Mouse (Mus musculus) G1E (cell line): ENCODE measurements around the gene Ttc4. TPM values are rescaled to one million over a fixed set of nuclear protein-coding genes. Genes with fewer than 3 reads are reported as not detected.
A peak's percentile ranks its signal among the peaks of the same experiment; 100 is the strongest.

Experiments used
- ATAC-seq: 2 replicates; pipeline ENCODE4 v1.8.0; 2016; ENCODE audit warnings: mild to moderate bottlenecking; ENCODE audit not compliant: insufficient number of reproducible peaks, poor library complexity, low FRiP score, severe bottlenecking; ENCODE audit errors: extremely low read depth
- DNase-seq: peaks from one replicate; pipeline ENCODE4 v3.0.0; 2012; ENCODE audit warnings: low spot score
- H3K27me3 ChIP-seq: 2 replicates; pipeline ENCODE4 v1.6.1; 2012; ENCODE audit warnings: mild to moderate bottlenecking, low read length, inconsistent platforms; ENCODE audit not compliant: insufficient read depth
- H3K36me3 ChIP-seq: replicated peaks from 2 replicates; pipeline ENCODE3; 2012; ENCODE audit warnings: mild to moderate bottlenecking, inconsistent platforms
- H3K4me1 ChIP-seq: 2 replicates; pipeline ENCODE4 v1.6.1; 2012; ENCODE audit warnings: low read depth, low read length, inconsistent platforms, mixed read lengths; ENCODE audit not compliant: insufficient read depth
- H3K4me3 ChIP-seq: 2 replicates; pipeline ENCODE4 v1.5.1; 2012; ENCODE audit warnings: low read depth, mild to moderate bottlenecking, inconsistent platforms, low read length, moderate library complexity, mixed read lengths
- H3K9me3 ChIP-seq: replicated peaks from 2 replicates; pipeline ENCODE4 v1.6.1; 2012; ENCODE audit warnings: inconsistent platforms
- CTCF ChIP-seq: IDR thresholded peaks from 2 replicates; pipeline ENCODE4 v1.5.1; 2012; ENCODE audit warnings: low read depth, low read length, inconsistent platforms, mixed read lengths
- GATA1 ChIP-seq: IDR thresholded peaks from 2 replicates; pipeline ENCODE4 v1.6.1; 2012; ENCODE audit warnings: borderline replicate concordance, low read length, inconsistent platforms, mixed read lengths
- GATA2 ChIP-seq: IDR thresholded peaks from 2 replicates; pipeline ENCODE4 v1.6.1; 2012; ENCODE audit warnings: low read depth, low read length, inconsistent platforms, borderline replicate concordance
- POLR2AphosphoS5 ChIP-seq: IDR thresholded peaks from 2 replicates; pipeline ENCODE4 v1.6.1; 2012; ENCODE audit warnings: low read depth, low read length, inconsistent platforms; ENCODE audit not compliant: insufficient replicate concordance
- TAL1 ChIP-seq: conservative IDR thresholded peaks from 2 replicates; pipeline ENCODE4 v1.6.1; 2012; ENCODE audit warnings: low read depth, low read length, inconsistent platforms, mixed read lengths
- polyA plus RNA-seq: library from polyadenylated mRNA; stranded (reverse); fragments of >175 nt; gene quantifications from 2 replicates; pipeline ENCODE4 v1.2.3, GENCODE M21; 2012
- total RNA-seq, 2 experiments: library from RNA; stranded (forward) in 1 of 2; stranded (reverse) in 1 of 2; fragments of 200-1000 nt in 1 of 2; fragments of >200 nt in 1 of 2; fragmentation: Nextera tagmentation in 1 of 2; gene quantifications; 2 replicates each; pipeline ENCODE4 v1.2.3; 2014 to 2017

Gene Ttc4
- total and polyA plus RNA-seq, 3 experiments = 16.6 to 73.6 (median 58.7) TPM

- no peak for ATAC-seq
- TF ChIP-seq GATA2 = no peak
- no peak for TF ChIP-seq GATA1
- no peak for TF ChIP-seq POLR2AphosphoS5
- no peak for TF ChIP-seq CTCF
- no peak for TF ChIP-seq TAL1
- no peaks in the 10 kb centered on the region for H3K9me3 ChIP-seq
- peaks cover 32% of the 10 kb centered on the region for H3K4me1 ChIP-seq
- DNase-seq = no peak
- no peak overlapping the region for H3K4me3 ChIP-seq
- no peaks in the 10 kb centered on the region for H3K36me3 ChIP-seq
- peaks cover 31% of the 10 kb centered on the region for H3K27me3 ChIP-seq
Observed at GRCm38 (mm10) chr4:106618898-106619297, 59.8 kb downstream of the Ttc4 start.

- DNase-seq = peak; percentile 40
Observed at GRCm38 (mm10) chr4:106617056-106617455, 61.7 kb downstream of the Ttc4 start, which contains the start of gene Lexm. TSS of gene Lexm (minus strand) at chr4:106617241.

GRCm38 (mm10) chr4:106615637-106616036 is 63.1 kb downstream of the Ttc4 start:
- Histone ChIP-seq H3K9me3 (no peaks in the 10 kb centered on the region), H3K27me3 (peaks cover 30% of the 10 kb centered on the region), H3K4me3 (no peak overlapping the region), H3K36me3 (no peaks in the 10 kb centered on the region), H3K4me1 (peaks cover 47% of the 10 kb centered on the region)
- DNase-seq (no peak), ATAC-seq (no peak)
- no peak for TF ChIP-seq GATA1
- no peak for TF ChIP-seq TAL1
- TF ChIP-seq POLR2AphosphoS5 = no peak
- no peak for TF ChIP-seq GATA2
- no peak for TF ChIP-seq CTCF

More at GRCm38 (mm10) chr4:106617056-106617455, 61.7 kb downstream of the Ttc4 start, which contains the start of gene Lexm:
- Histone ChIP-seq H3K9me3 (no peaks in the 10 kb centered on the region), H3K4me3 (peak within 1 kb of the TSS; percentile 38; the same call in 1 of the 2 replicates), H3K4me1 (peaks cover 47% of the 10 kb centered on the region), H3K27me3 (peaks cover 28% of the 10 kb centered on the region), H3K36me3 (no peaks in the 10 kb centered on the region)
- ATAC-seq = no peak
- TF ChIP-seq GATA2 = no peak
- TF ChIP-seq GATA1 = no peak
- no peak for TF ChIP-seq TAL1
- TF ChIP-seq POLR2AphosphoS5 = no peak
- no peak for TF ChIP-seq CTCF

- DNase-seq = no peak
- Histone ChIP-seq H3K36me3 (no peaks in the 10 kb centered on the region), H3K4me1 (peaks cover 51% of the 10 kb centered on the region), H3K4me3 (no peak overlapping the region), H3K9me3 (no peaks in the 10 kb centered on the region), H3K27me3 (peaks cover 30% of the 10 kb centered on the region)
- ATAC-seq = no peak
- TF ChIP-seq GATA1 = no peak
- no peak for TF ChIP-seq CTCF
- no peak for TF ChIP-seq TAL1
- TF ChIP-seq GATA2 = no peak
- no peak for TF ChIP-seq POLR2AphosphoS5
Observed at GRCm38 (mm10) chr4:106614881-106615280, 63.9 kb downstream of the Ttc4 start.

GRCm38 (mm10) chr4:106614180-106614797 is 64.5 kb downstream of the Ttc4 start:
- DNase-seq (peak; percentile 59), ATAC-seq (0 out of 2 replicates have a peak, but pooled peaks have one; percentile 52)
- Histone ChIP-seq H3K4me1 (peaks cover 55% of the 10 kb centered on the region), H3K36me3 (no peaks in the 10 kb centered on the region), H3K9me3 (no peaks in the 10 kb centered on the region), H3K4me3 (peak overlapping the region; percentile 8; the same call in 1 of the 2 replicates), H3K27me3 (peaks cover 30% of the 10 kb centered on the region)
- TF ChIP-seq CTCF (peak; percentile 91), POLR2AphosphoS5 (no peak)

- peak; percentile 16 for DNase-seq
Observed at GRCm38 (mm10) chr4:106613560-106613959, 65.2 kb downstream of the Ttc4 start.

GRCm38 (mm10) chr4:106613105-106613504 is 65.6 kb downstream of the Ttc4 start:
- ATAC-seq (no peak), DNase-seq (no peak)
- no peak for TF ChIP-seq GATA1
- no peak for TF ChIP-seq TAL1
- no peak for TF ChIP-seq POLR2AphosphoS5
- no peak for TF ChIP-seq CTCF
- TF ChIP-seq GATA2 = no peak
- H3K4me3 ChIP-seq = no peak overlapping the region
- H3K27me3 ChIP-seq = peaks cover 27% of the 10 kb centered on the region
- H3K36me3 ChIP-seq = no peaks in the 10 kb centered on the region
- peaks cover 55% of the 10 kb centered on the region for H3K4me1 ChIP-seq
- no peaks in the 10 kb centered on the region for H3K9me3 ChIP-seq

More at GRCm38 (mm10) chr4:106613560-106613959, 65.2 kb downstream of the Ttc4 start:
- TF ChIP-seq GATA2 = no peak
- TF ChIP-seq TAL1 = peak; percentile 55
- H3K4me1 ChIP-seq = peaks cover 55% of the 10 kb centered on the region
- H3K27me3 ChIP-seq = peaks cover 27% of the 10 kb centered on the region
- peak; percentile 59 for ATAC-seq
- no peaks in the 10 kb centered on the region for H3K9me3 ChIP-seq
- H3K36me3 ChIP-seq = no peaks in the 10 kb centered on the region
- peak overlapping the region; percentile 8; the same call in 1 of the 2 replicates for H3K4me3 ChIP-seq

Other genes starting within 250 kb of the Ttc4 start
- not detected in 2 replicates for gene Pcsk9, start 214.6 kb downstream of the Ttc4 start, total RNA-seq (2014; fragmentation: Nextera tagmentation)
- gene Pcsk9, start 214.6 kb downstream of the Ttc4 start, total RNA-seq (2017) = not detected in 2 replicates
- gene Pcsk9, start 214.6 kb downstream of the Ttc4 start, polyA plus RNA-seq = not detected in 2 replicates
- gene Bsnd, start 186.7 kb downstream of the Ttc4 start, total RNA-seq (2014; fragmentation: Nextera tagmentation) = not detected in 2 replicates
- 0.06 and 0.16 TPM in 2 replicates for gene Bsnd, start 186.7 kb downstream of the Ttc4 start, total RNA-seq (2017)
- gene Bsnd, start 186.7 kb downstream of the Ttc4 start, polyA plus RNA-seq = not detected in 2 replicates
- 15.4 and 15.9 TPM in 2 replicates for gene Dhcr24, start 117.9 kb downstream of the Ttc4 start, total RNA-seq (2014; fragmentation: Nextera tagmentation)
- 29.6 and 33.2 TPM in 2 replicates for gene Dhcr24, start 117.9 kb downstream of the Ttc4 start, total RNA-seq (2017)
- gene Dhcr24, start 117.9 kb downstream of the Ttc4 start, polyA plus RNA-seq = 37.9 and 43.4 TPM in 2 replicates
- gene Lexm, start 61.7 kb downstream of the Ttc4 start, total RNA-seq (2014; fragmentation: Nextera tagmentation) = not detected in 2 replicates
- gene Lexm, start 61.7 kb downstream of the Ttc4 start, total RNA-seq (2017) = not detected in 2 replicates
- not detected in 2 replicates for gene Lexm, start 61.7 kb downstream of the Ttc4 start, polyA plus RNA-seq
- gene Ttc22, start 56.5 kb downstream of the Ttc4 start, total RNA-seq (2014; fragmentation: Nextera tagmentation) = not detected in 2 replicates
- not detected in 2 replicates for gene Ttc22, start 56.5 kb downstream of the Ttc4 start, total RNA-seq (2017)
- not detected in 2 replicates for gene Ttc22, start 56.5 kb downstream of the Ttc4 start, polyA plus RNA-seq
- gene Pars2, start 27.9 kb downstream of the Ttc4 start, total RNA-seq (2014; fragmentation: Nextera tagmentation) = 8.7 and 10.7 TPM in 2 replicates
- 12.7 and 14.0 TPM in 2 replicates for gene Pars2, start 27.9 kb downstream of the Ttc4 start, total RNA-seq (2017)
- gene Pars2, start 27.9 kb downstream of the Ttc4 start, polyA plus RNA-seq = 2.9 and 4.5 TPM in 2 replicates
- not detected in 2 replicates for gene Mroh7, start 52.0 kb upstream of the Ttc4 start, total RNA-seq (2014; fragmentation: Nextera tagmentation)
- gene Mroh7, start 52.0 kb upstream of the Ttc4 start, total RNA-seq (2017) = 0.06 and 0.11 TPM in 2 replicates
- gene Mroh7, start 52.0 kb upstream of the Ttc4 start, polyA plus RNA-seq = not detected in 2 replicates
- gene Fam151a, start 54.9 kb upstream of the Ttc4 start, total RNA-seq (2014; fragmentation: Nextera tagmentation) = not detected in 2 replicates
- gene Fam151a, start 54.9 kb upstream of the Ttc4 start, total RNA-seq (2017) = not detected in 2 replicates
- not detected in 2 replicates for gene Fam151a, start 54.9 kb upstream of the Ttc4 start, polyA plus RNA-seq
- gene Acot11, start 126.1 kb upstream of the Ttc4 start, total RNA-seq (2014; fragmentation: Nextera tagmentation) = not detected in 2 replicates
- gene Acot11, start 126.1 kb upstream of the Ttc4 start, total RNA-seq (2017) = 0.11 and 0.52 TPM in 2 replicates
- gene Acot11, start 126.1 kb upstream of the Ttc4 start, polyA plus RNA-seq = 0.02 and 0.03 TPM in 2 replicates
- gene Ssbp3, start 231.8 kb upstream of the Ttc4 start, total RNA-seq (2014; fragmentation: Nextera tagmentation) = 232 and 311 TPM in 2 replicates
- gene Ssbp3, start 231.8 kb upstream of the Ttc4 start, total RNA-seq (2017) = 27.5 and 46.6 TPM in 2 replicates
- gene Ssbp3, start 231.8 kb upstream of the Ttc4 start, polyA plus RNA-seq = 685 and 787 TPM in 2 replicates